Mouse (Mus musculus) cerebellum, adult (tissue): ENCODE measurements around the gene Cdk6.

ENCODE experiments used
- ATAC-seq: cut with Nextera tagmentation; 2 replicates; pipeline ENCODE4 v1.9.2; 2017; ENCODE audit warnings: mild to moderate bottlenecking, moderate library complexity, mixed read lengths; ENCODE audit not compliant: insufficient number of reproducible peaks, low FRiP score, low TSS enrichment

Cdk6 gene

DNA sequence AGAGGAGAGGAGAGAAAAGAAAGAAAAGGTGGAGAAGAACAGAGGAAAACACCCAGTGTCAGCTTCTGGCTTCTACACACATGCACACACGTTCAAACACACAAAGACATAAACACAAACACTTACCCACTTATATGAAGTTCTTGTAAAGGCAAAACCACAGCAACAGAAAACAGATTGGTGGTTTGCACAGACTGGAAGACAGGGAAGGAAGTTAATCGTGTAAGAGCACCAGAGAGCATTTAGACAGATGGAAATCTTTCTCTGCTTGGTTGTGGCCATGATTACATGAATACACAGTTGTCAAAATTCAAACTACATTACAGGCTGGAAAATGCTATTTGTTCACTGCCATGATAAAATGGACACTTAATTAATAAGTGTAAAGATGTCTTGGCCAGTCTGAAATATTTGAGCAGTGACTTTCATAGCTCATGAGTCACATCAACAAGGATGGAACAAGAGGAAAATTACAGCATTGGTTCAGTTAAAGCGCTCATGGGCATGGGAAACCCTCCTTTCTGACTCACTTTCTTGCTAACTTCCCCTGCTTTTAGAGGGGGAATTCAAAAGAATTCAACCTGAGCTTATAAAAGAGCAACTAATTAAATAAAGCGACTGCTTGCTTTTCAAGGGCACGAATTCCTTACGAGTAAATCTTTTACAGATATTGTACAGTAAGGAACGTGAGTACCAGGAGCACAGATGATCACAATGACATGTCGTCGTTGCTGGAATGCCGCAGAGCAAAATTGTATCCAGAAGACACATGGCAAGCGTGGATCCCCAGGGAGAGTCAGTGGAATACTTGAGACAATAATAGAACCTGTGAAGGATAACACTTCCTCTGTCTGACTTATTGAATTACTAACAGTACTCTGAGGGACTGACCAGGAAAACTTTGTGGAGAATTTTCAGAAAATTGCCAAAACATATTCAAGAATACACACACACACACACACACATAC, 197.5 kb downstream of the Cdk6 start:
- no peak for ATAC-seq

DNA sequence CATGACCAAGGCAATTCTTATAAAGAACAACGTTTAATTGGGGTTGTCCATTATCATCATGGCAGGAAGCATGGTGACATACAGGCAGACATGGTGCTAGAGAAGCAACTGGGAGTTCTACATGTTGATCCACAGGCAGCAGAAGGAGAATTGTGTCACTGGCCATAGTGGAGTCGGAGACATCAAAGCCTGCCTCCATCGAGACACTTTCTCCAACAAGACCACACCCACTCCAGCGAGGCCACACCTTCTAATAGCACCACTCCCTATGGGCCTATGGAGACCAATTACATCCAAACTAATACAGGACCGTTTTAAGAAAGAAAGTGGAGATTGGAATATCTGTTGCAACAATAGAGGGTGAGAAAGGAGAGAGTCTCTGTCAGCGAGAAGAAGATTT, 200.6 kb downstream of the Cdk6 start:
- ATAC-seq = no peak

DNA sequence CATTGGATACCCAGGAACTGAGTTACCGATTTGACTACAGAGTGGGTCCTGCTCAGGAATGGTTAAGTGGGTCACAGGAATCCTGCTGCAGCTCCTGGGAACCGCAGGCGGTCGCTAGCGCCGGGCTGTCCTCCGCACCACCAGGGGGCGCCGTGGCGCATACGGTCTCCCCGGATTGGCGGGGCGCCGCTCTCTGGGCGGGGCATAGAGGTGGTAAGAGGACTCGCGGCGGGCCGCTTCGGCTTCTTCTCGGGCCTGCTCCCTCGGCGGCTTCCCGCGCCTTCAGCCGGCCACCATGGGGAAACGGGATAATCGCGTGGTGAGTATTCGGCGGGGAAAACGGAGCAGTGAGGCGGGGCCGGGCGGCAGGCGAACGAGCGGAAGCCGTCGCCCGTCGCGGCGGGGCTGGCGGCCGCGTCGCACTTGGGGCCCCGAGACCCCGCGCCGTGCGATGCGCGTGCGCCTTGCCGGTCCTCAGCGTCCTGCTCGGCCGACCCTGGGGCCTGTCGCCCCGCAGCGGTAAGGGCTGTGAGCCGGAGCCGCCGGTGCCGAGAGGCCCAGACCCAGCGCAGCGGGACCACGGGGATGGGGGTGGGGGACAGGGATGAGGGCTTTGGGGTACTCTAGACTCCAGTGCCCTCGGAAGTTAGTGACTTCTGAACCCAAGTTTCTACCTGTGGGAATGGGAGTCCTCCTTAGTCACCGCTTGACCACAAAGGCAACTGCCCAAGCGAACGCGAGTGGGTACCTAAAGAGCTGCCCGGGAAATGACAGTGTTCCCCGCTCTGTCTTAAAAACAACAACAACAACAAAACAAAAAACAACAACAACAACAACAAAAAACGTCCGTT, 202.6 kb downstream of the Cdk6 start, which contains the start of gene Fam133b:
Fam133b (plus strand) TSS at position 205 of the 851 bp plus-strand sequence.
- peak; percentile 79 for ATAC-seq

DNA sequence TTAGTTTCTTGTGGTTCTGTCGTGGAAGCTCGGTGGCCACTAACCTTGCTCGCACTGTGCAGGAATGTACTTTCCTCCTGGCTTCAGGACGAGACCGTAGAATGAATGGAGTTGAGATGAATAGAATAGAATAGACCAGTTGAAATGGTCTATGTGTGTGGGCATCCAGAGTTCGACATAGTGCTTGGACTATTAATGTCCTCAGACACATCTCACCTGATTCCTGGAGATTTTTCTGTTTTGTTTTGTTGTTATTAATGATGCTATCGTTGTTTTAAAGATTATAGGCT, 203.1 kb downstream of the Cdk6 start:
- ATAC-seq = no peak

DNA sequence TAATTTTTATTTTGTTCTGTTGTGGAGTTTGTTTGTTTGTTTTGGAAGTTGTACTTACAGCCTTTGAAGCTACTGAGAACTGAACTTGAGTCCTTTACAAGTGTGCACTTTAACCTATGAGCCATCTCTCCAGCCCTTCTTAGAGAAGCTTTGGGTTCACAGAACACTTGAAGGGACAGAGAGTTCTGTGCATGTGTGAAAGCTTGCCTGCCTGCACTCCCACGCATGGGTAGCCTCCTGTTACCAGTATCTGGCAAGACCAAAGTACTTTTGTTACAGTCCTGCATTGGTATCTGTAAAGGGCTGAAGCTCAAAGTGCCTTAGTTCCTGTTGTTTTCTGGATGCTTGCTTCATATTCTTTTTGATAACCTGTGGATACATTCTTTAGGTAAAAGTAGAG, 204.9 kb downstream of the Cdk6 start:
- no peak for ATAC-seq

DNA sequence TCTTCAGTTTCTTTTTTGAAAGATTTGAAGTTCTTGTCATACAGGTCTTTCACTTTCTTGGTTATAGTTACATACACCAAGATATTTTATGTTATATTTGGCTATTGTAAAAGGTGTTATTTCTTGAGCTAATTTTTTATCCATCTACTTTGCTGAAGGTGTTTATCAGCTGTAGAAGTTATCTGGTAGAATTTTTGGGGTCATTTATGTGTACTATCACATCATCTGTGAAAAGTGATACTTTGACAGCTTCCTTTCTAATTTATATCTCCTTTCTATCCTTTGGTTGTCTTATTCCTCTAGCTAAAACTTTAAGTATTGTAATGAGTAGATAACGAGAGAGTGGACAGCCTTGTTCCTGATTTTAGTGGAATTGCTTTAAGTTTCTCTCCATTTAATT, 210.2 kb downstream of the Cdk6 start:
- ATAC-seq = no peak

DNA sequence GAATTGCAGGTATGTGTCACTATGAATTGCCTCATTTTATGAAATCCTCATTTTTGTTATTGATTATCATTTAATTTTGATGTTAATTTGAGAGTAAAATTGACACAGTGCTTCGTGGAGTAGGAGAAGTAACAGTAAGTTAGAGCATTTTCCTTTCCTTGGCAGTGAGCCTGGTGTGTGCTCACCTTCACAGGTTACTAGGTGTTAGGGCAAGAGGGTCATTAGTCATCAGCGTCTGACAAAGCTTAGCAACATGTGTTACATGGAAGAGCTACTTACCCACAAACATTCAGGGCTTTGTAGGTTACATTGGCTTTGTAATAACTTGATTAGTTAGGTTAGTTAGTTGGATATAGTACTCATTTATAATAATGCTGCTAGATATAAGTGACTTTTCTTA, 212.9 kb downstream of the Cdk6 start:
- ATAC-seq = no peak

DNA sequence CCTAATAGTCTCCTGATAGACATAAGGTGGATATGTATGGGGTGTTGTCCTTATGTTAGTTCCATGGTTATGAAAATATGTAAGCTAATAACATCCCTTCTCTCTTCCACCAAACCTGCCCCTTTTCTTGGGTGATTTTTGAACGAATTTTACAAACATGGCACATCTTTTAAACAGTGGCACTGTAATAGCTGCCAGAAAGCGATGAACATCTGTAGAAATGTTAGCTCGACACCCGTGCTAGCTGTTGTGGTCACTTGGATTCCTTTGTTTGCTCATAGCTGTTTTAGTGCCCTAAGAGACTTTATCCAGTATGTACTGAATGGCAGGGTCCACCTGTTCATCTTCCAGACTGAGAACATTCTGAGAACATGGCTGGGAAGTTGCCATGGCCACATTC, 230.0 kb downstream of the Cdk6 start, which contains the start of gene 1700109H08Rik:
1700109H08Rik (plus strand) TSS at position 301 of the 400 bp plus-strand sequence.
- ATAC-seq = no peak

DNA sequence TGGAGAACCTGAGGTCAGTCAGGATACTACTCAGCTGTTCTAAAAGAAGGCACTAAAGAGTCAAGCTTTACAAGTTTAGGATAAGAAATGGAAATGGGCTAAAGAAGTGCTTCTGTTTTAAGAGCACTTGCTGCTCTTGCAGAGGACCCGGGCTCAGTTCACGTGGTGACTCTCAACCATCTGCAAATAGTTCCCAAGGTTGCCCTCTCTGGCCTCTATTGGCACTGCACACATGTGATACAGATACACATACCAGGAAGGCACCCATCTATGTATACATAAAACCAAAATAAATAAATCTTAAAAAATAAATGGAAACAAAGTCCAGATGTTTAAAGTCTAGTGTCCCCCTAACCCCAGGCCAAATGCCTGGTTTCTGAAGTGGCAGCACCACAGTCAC, 233.5 kb downstream of the Cdk6 start:
- ATAC-seq = no peak

DNA sequence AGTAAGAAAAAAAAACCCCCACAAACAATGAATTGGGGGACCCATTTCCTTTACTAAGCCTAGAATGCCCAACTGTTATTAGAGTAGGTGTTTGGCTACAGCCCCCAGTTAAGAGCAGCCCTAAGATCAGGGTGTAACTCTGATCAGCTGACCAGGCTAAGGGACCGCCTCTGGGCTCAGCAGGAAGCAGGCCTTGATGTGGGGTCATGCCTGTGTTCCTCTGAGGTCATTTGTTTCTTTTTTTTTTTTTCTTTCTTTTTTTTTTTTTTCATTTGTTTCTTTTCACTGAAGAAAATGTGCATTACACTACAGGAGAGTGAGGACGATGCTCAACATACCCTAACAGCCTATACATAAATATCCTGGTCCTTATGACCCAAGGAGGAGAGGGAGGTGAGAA, 236.7 kb downstream of the Cdk6 start:
- ATAC-seq = no peak

DNA sequence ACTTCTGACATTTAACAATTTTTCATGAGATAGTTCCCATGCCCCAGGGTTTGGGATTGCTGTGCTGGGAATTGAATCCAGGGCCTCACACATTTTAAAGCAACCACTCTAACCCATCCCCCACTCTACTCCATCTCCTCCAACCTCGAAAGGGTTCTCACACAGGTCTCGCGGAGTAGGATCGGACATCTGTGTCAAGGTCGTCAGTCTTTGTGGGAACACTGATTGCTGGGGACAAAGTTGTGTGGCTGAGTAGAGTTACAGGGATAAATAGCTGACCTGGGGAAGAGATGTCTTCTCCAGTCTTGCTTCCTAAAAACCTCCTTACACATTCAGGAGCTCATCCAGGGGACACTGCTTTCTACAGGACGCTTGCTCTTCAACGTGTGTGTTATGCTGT, 237.8 kb downstream of the Cdk6 start:
- no peak for ATAC-seq
